Mouse (Mus musculus): ENCODE measurements around the gene Dvl1.

DNA sequence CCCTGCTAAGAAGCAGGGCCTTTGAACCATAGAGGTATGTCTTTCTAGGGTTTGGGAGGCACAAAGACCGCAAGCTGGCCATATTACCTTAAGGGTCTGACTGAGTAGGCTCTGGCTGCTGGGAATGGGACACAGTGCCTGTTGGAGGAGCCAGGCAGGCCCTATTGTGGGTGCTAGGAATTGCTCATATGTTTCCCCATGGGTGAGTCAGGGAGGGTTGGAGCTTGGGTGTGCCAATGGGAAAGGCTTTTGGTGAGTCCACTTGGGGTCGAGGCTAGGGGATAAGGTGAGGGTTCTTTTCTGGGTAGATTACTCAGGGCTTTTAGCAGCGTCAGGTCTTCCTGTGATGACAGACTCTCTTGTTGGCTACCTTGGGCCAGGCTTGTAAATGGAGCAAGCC, 4.2 kb downstream of the Dvl1 start:
- no peak for TF ChIP-seq USF1 (IDR thresholded peaks at IDR 0.05; ENCODE audit: low read depth)
- TF ChIP-seq MAX (IDR thresholded peaks at IDR 0.05) = no peak
- no peak for TF ChIP-seq CTCF (IDR thresholded peaks at IDR 0.05; ENCODE audit: control insufficient read depth, insufficient read depth, insufficient read length)
- TF ChIP-seq FOSL1 (IDR thresholded peaks at IDR 0.05; ENCODE audit: insufficient read depth, low read length, poor library complexity, severe bottlenecking) = no peak
